Mouse (Mus musculus) WW6 (cell line): ENCODE data around the gene Gm45623.

Experiments used
- DNase-seq: peaks from one replicate; pipeline ENCODE4 v3.0.0-alpha.2; 2013; ENCODE audit warnings: low read depth, low spot score

Gene Gm45623

GRCm38 (mm10) chr13:56753192-56753951, at the start of gene Gm45623:
Gene Gm45623, minus strand, starts transcription at chr13:56753827.
- no peak for DNase-seq

- DNase-seq: no peak
These were observed 43.8 kb upstream of the Gm45623 start for GRCm38 (mm10) chr13:56797459-56797858.

GRCm38 (mm10) chr13:56795501-56795900, 41.9 kb upstream of the Gm45623 start:
- DNase-seq: no peak

GRCm38 (mm10) chr13:56794441-56794840, 40.8 kb upstream of the Gm45623 start:
- DNase-seq: no peak

GRCm38 (mm10) chr13:56792844-56793243, 39.2 kb upstream of the Gm45623 start:
- no peak for DNase-seq

- DNase-seq: no peak
These were observed 37.1 kb upstream of the Gm45623 start for GRCm38 (mm10) chr13:56790683-56791082.

GRCm38 (mm10) chr13:56782621-56783020, 29.0 kb upstream of the Gm45623 start:
- no peak for DNase-seq

- DNase-seq: no peak
These were observed 28.1 kb upstream of the Gm45623 start for GRCm38 (mm10) chr13:56781697-56782096.

GRCm38 (mm10) chr13:56780746-56781469, 27.3 kb upstream of the Gm45623 start:
- DNase-seq: no peak

GRCm38 (mm10) chr13:56774304-56774703, 20.7 kb upstream of the Gm45623 start:
- DNase-seq: no peak

GRCm38 (mm10) chr13:56773262-56773870, 19.7 kb upstream of the Gm45623 start:
- DNase-seq: no peak

GRCm38 (mm10) chr13:56772592-56772991, 19.0 kb upstream of the Gm45623 start:
- DNase-seq: no peak

- no peak for DNase-seq
These were observed 17.2 kb upstream of the Gm45623 start for GRCm38 (mm10) chr13:56770786-56771185.

GRCm38 (mm10) chr13:56770136-56770578, 16.5 kb upstream of the Gm45623 start:
- no peak for DNase-seq

GRCm38 (mm10) chr13:56769431-56769830, 15.8 kb upstream of the Gm45623 start:
- no peak for DNase-seq

GRCm38 (mm10) chr13:56766211-56766610, 12.6 kb upstream of the Gm45623 start:
- no peak for DNase-seq

GRCm38 (mm10) chr13:56765284-56766032, 11.8 kb upstream of the Gm45623 start:
- DNase-seq: no peak

GRCm38 (mm10) chr13:56762446-56763229, 9.0 kb upstream of the Gm45623 start:
- no peak for DNase-seq

- DNase-seq: peak; percentile 57
These were observed 4.9 kb upstream of the Gm45623 start for GRCm38 (mm10) chr13:56758492-56758891.

GRCm38 (mm10) chr13:56757201-56757600, 3.6 kb upstream of the Gm45623 start:
- no peak for DNase-seq

GRCm38 (mm10) chr13:56755871-56756270, 2.2 kb upstream of the Gm45623 start:
- no peak for DNase-seq
